Mouse (Mus musculus) G1E (cell line): ENCODE results near the gene Ctnnbl1.

Experiments
- CTCF ChIP-seq: IDR thresholded peaks from 2 replicates; pipeline ENCODE4 v1.5.1; 2012; ENCODE audit warnings: low read depth, low read length, inconsistent platforms, mixed read lengths
- GATA1 ChIP-seq: IDR thresholded peaks from 2 replicates; pipeline ENCODE4 v1.6.1; 2012; ENCODE audit warnings: borderline replicate concordance, low read length, inconsistent platforms, mixed read lengths
- TAL1 ChIP-seq: conservative IDR thresholded peaks from 2 replicates; pipeline ENCODE4 v1.6.1; 2012; ENCODE audit warnings: low read depth, low read length, inconsistent platforms, mixed read lengths

GRCm38 (mm10) chr2:157823456-157823855, 86.3 kb downstream of the Ctnnbl1 start:
- no peak for TF ChIP-seq CTCF
- TF ChIP-seq GATA1: no peak
- no peak for TF ChIP-seq TAL1
